ENCODE assay signal across 8 mouse cellular contexts in genomic region chr7:44850789-44851624, GRCm38 (mm10). TPM values are rescaled to one million over a fixed set of nuclear protein-coding genes. Genes with fewer than 3 reads are reported as not detected.
DNase-seq lines count a peak whose midpoint lies in the region; ATAC-seq and TF ChIP-seq lines count a peak whose summit lies in the region.

No protein-coding gene starts in this region.

- 72% methylated on average over 8 of the region's 8 CpGs for WGBS in kidney, postnatal 0 days
- whole genome bisulfite sequencing in hindbrain, embryonic 15.5 days = 80% methylated on average over 8 of the region's 8 CpGs

- H3K4me3 ChIP-seq in kidney, postnatal 0 days (replicated peaks; ENCODE audit: low read depth, low read length) = peak overlapping the region; percentile 73
- peak overlapping the region; percentile 45 for H3K4me3 ChIP-seq in cortical plate, adult 2 months (ENCODE audit: insufficient read depth, low read length)
- H3K4me3 ChIP-seq in hindbrain, embryonic 15.5 days = peak overlapping the region; percentile 81
- H3K4me3 ChIP-seq in myocyte = peak overlapping the region; percentile 94

- TF ChIP-seq CTCF in kidney, postnatal 0 days (IDR thresholded peaks at IDR 0.05; ENCODE audit: low read depth) = no peak
- TF ChIP-seq CTCF in cortical plate, adult 2 months (IDR thresholded peaks at IDR 0.05; ENCODE audit: extremely low read depth, insufficient read depth, low read length) = no peak

- peaks cover 6% of the 10 kb centered on the region; the same call in 1 of the 2 replicates for H3K36me3 ChIP-seq in kidney, postnatal 0 days (ENCODE audit: insufficient read depth, low read length)
- H3K36me3 ChIP-seq in hindbrain, embryonic 15.5 days = peaks cover 4% of the 10 kb centered on the region
- peaks cover 7% of the 10 kb centered on the region for H3K36me3 ChIP-seq in myocyte (ENCODE audit: control insufficient read depth, insufficient read depth)

- peak overlapping the region; percentile 75 for H3K4me2 ChIP-seq in kidney, postnatal 0 days (ENCODE audit: low read length)
- H3K4me2 ChIP-seq in hindbrain, embryonic 15.5 days = peak overlapping the region; percentile 86
- H3K4me2 ChIP-seq in myocyte (ENCODE audit: low read depth) = peak overlapping the region; percentile 72

- no peaks in the 10 kb centered on the region for H3K9me3 ChIP-seq in kidney, postnatal 0 days (replicated peaks; ENCODE audit: low read length)
- H3K9me3 ChIP-seq in hindbrain, embryonic 15.5 days = no peaks in the 10 kb centered on the region

- no peak for DNase-seq in kidney, postnatal 0 days (ENCODE audit: low spot score)
- DNase-seq in kidney, adult 18-20 months = no peak
- DNase-seq in urinary bladder, postnatal 36 days (ENCODE audit: low spot score in 2 of 2) = no peak
- DNase-seq in cerebellum, postnatal 36 days = no peak
- no peak for DNase-seq in frontal cortex, postnatal 14 days (ENCODE audit: low spot score in 2 of 2)

- peaks cover 34% of the 10 kb centered on the region for H3K79me2 ChIP-seq in myocyte (ENCODE audit: control insufficient read depth, insufficient read depth)

- ATAC-seq in kidney, postnatal 0 days (replicated peaks; ENCODE audit: low FRiP score, low read depth) = no peak
- no peak for ATAC-seq in hindbrain, embryonic 15.5 days (ENCODE audit: low FRiP score, low read depth)

- TF ChIP-seq POLR2A in cortical plate, adult 2 months (IDR thresholded peaks at IDR 0.05; ENCODE audit: extremely low read depth, insufficient read depth, low read length) = no peak
- TF ChIP-seq POLR2A in myocyte (IDR thresholded peaks at IDR 0.05; ENCODE audit: insufficient read length, low read depth) = no peak

- peaks cover 28% of the 10 kb centered on the region for H3K4me1 ChIP-seq in kidney, postnatal 0 days (replicated peaks; ENCODE audit: insufficient read depth, low read length)
- H3K4me1 ChIP-seq in cortical plate, adult 2 months (ENCODE audit: control insufficient read depth, insufficient read depth, low read length) = peaks cover 3% of the 10 kb centered on the region
- peaks cover 55% of the 10 kb centered on the region for H3K4me1 ChIP-seq in hindbrain, embryonic 15.5 days (replicated peaks)

- no peaks in the 10 kb centered on the region for H3K27me3 ChIP-seq in kidney, postnatal 0 days (ENCODE audit: insufficient read depth, low read length)
- H3K27me3 ChIP-seq in hindbrain, embryonic 15.5 days = no peaks in the 10 kb centered on the region
- H3K27me3 ChIP-seq in myocyte (ENCODE audit: control insufficient read depth, insufficient read depth, insufficient read length) = no peaks in the 10 kb centered on the region

- H3ac ChIP-seq in myocyte (ENCODE audit: control insufficient read depth, insufficient read length) = peak overlapping the region; percentile 80

- peak overlapping the region; percentile 97 for H3K27ac ChIP-seq in kidney, postnatal 0 days
- H3K27ac ChIP-seq in cortical plate, adult 2 months (ENCODE audit: insufficient read depth, low read length) = peak overlapping the region; percentile 70
- peak overlapping the region; percentile 99 for H3K27ac ChIP-seq in hindbrain, embryonic 15.5 days (replicated peaks)

- H3K9ac ChIP-seq in kidney, postnatal 0 days (ENCODE audit: low read depth, low read length) = peak overlapping the region; percentile 78
- H3K9ac ChIP-seq in hindbrain, embryonic 15.5 days = peak overlapping the region; percentile 84

TF ChIP-seq in myocyte, 11 proteins besides CTCF, POLR2A, EP300 and RAD21:
- TF ChIP-seq MAX (IDR thresholded peaks at IDR 0.05; ENCODE audit: low read depth) (no peak), TCF12 (IDR thresholded peaks at IDR 0.05; ENCODE audit: insufficient read depth, poor library complexity, severe bottlenecking) (no peak), USF1 (IDR thresholded peaks at IDR 0.05; ENCODE audit: low read depth) (no peak), POLR2AphosphoS2 (IDR thresholded peaks at IDR 0.05; ENCODE audit: insufficient read length, low read depth) (no peak), TCF3 (IDR thresholded peaks at IDR 0.05; ENCODE audit: insufficient read length, low read depth) (no peak), MYOG (IDR thresholded peaks at IDR 0.05; ENCODE audit: control insufficient read depth in 1 of 3, insufficient read depth in 1 of 3, insufficient read length in 2 of 3, low read depth in 2 of 3) (no peak), REST (IDR thresholded peaks at IDR 0.05; ENCODE audit: insufficient read depth, insufficient read length) (no peak), E2F4 (IDR thresholded peaks at IDR 0.05; ENCODE audit: insufficient read depth) (no peak), SRF (IDR thresholded peaks at IDR 0.05; ENCODE audit: control insufficient read depth, insufficient read length, low read depth) (no peak), CEBPB (IDR thresholded peaks at IDR 0.05; ENCODE audit: insufficient read depth, poor library complexity, severe bottlenecking) (no peak), MYOD1 (IDR thresholded peaks at IDR 0.05; ENCODE audit: control insufficient read depth in 1 of 3, insufficient read length in 2 of 3, low read depth in 2 of 3) (no peak)

RNA-seq across cellular contexts. Expression of gene Tbc1d17, which starts 2.1 kb away (rescaled TPM):
- 78.0 and 87.0 TPM in 2 replicates for polyA plus RNA-seq in kidney, postnatal 0 days (2015; fragmentation: Nextera tagmentation; extraction: Ambion mirVana)
- polyA plus RNA-seq in cortical plate, adult 2 months (2012; rRNA removed) = 95.0 and 99.8 TPM in 2 replicates
- polyA plus RNA-seq in hindbrain, embryonic 15.5 days (2015; fragmentation: Nextera tagmentation; extraction: Ambion mirVana) = 109 and 118 TPM in 2 replicates
- 53.8 TPM for polyA plus RNA-seq in myocyte (2012; fragmentation: generic; extraction: Trizol)

RNA-seq across cellular contexts. Expression of gene Akt1s1, which starts 2.2 kb away (rescaled TPM):
- 108 and 111 TPM in 2 replicates for polyA plus RNA-seq in kidney, postnatal 0 days (2015; fragmentation: Nextera tagmentation; extraction: Ambion mirVana)
- polyA plus RNA-seq in cortical plate, adult 2 months (2012; rRNA removed) = 97.5 and 101 TPM in 2 replicates
- polyA plus RNA-seq in hindbrain, embryonic 15.5 days (2015; fragmentation: Nextera tagmentation; extraction: Ambion mirVana) = 90.1 and 99.1 TPM in 2 replicates
- polyA plus RNA-seq in myocyte (2012; fragmentation: generic; extraction: Trizol) = 200 TPM

RNA-seq across cellular contexts. Expression of gene Pnkp, which starts 5.9 kb away (rescaled TPM):
- 34.0 and 36.4 TPM in 2 replicates for polyA plus RNA-seq in kidney, postnatal 0 days (2015; fragmentation: Nextera tagmentation; extraction: Ambion mirVana)
- 35.6 and 40.8 TPM in 2 replicates for polyA plus RNA-seq in cortical plate, adult 2 months (2012; rRNA removed)
- 29.1 and 30.6 TPM in 2 replicates for polyA plus RNA-seq in hindbrain, embryonic 15.5 days (2015; fragmentation: Nextera tagmentation; extraction: Ambion mirVana)
- polyA plus RNA-seq in myocyte (2012; fragmentation: generic; extraction: Trizol) = 47.9 TPM

RNA-seq across cellular contexts. Expression of gene Ptov1, which starts 18.6 kb away (rescaled TPM):
- 377 and 412 TPM in 2 replicates for polyA plus RNA-seq in kidney, postnatal 0 days (2015; fragmentation: Nextera tagmentation; extraction: Ambion mirVana)
- polyA plus RNA-seq in cortical plate, adult 2 months (2012; rRNA removed) = 359 and 377 TPM in 2 replicates
- polyA plus RNA-seq in hindbrain, embryonic 15.5 days (2015; fragmentation: Nextera tagmentation; extraction: Ambion mirVana) = 460 and 518 TPM in 2 replicates
- 298 TPM for polyA plus RNA-seq in myocyte (2012; fragmentation: generic; extraction: Trizol)

RNA-seq across cellular contexts. Expression of gene Atf5, which starts 34.5 kb away (rescaled TPM):
- 4.2 and 5.3 TPM in 2 replicates for polyA plus RNA-seq in kidney, postnatal 0 days (2015; fragmentation: Nextera tagmentation; extraction: Ambion mirVana)
- polyA plus RNA-seq in cortical plate, adult 2 months (2012; rRNA removed) = 15.9 and 17.5 TPM in 2 replicates
- 3.9 and 4.0 TPM in 2 replicates for polyA plus RNA-seq in hindbrain, embryonic 15.5 days (2015; fragmentation: Nextera tagmentation; extraction: Ambion mirVana)
- polyA plus RNA-seq in myocyte (2012; fragmentation: generic; extraction: Trizol) = 939 TPM
